Mouse (Mus musculus): ENCODE data around the gene Tasp1. TPM values are rescaled to one million over a fixed set of nuclear protein-coding genes. Genes with fewer than 3 reads are reported as not detected.
"Not testable (repeated sequence)": the region's sequence is repeated elsewhere in the genome, so short reads cannot be mapped to it uniquely, and the experiment has no call there.

The Tasp1 gene
- polyA plus RNA-seq, 2 experiments: 6.1 to 13.9 TPM

- H3K36me3 ChIP-seq (replicated peaks; ENCODE audit: control insufficient read depth, insufficient read depth, low read depth): no peaks in the 10 kb centered on the region; the same call in 1 of the 2 replicates
- no peak overlapping the region for H3K9ac ChIP-seq (replicated peaks)
- no peak for DNase-seq (ENCODE audit: low read depth in 3 of 3, low spot score in 3 of 3)
- H3K4me3 ChIP-seq (ENCODE audit: insufficient read depth in 1 of 2, low read depth in 2 of 2, low read length in 2 of 2): no peak overlapping the region
- TF ChIP-seq CTCF (IDR thresholded peaks at IDR 0.05; ENCODE audit: low read depth) (no peak), EP300 (IDR thresholded peaks at IDR 0.05; ENCODE audit: low read depth) (no peak)
- no peak for ATAC-seq (ENCODE audit: insufficient read depth)
- H3K9me3 ChIP-seq (ENCODE audit: control insufficient read depth, low read length): no peaks in the 10 kb centered on the region
- no peak overlapping the region for H3K27ac ChIP-seq
- no peak overlapping the region for H3K4me2 ChIP-seq (ENCODE audit: low read depth)
- H3K27me3 ChIP-seq (ENCODE audit: control insufficient read depth, insufficient read depth, low read length): no peaks in the 10 kb centered on the region
- H3K4me1 ChIP-seq (replicated peaks; ENCODE audit: control insufficient read depth in 2 of 2, insufficient read depth in 2 of 2, low read length in 1 of 2): no peaks in the 10 kb centered on the region
Observed at GRCm38 (mm10) chr2:140036854-140037253, 29.8 kb downstream of the Tasp1 start.

- H3K27ac ChIP-seq: no peak overlapping the region
- H3K4me3 ChIP-seq (ENCODE audit: insufficient read depth in 1 of 2, low read depth in 2 of 2, low read length in 2 of 2): no peak overlapping the region
- no peaks in the 10 kb centered on the region for H3K36me3 ChIP-seq (replicated peaks; ENCODE audit: control insufficient read depth, insufficient read depth, low read depth)
- no peaks in the 10 kb centered on the region for H3K9me3 ChIP-seq (ENCODE audit: control insufficient read depth, low read length)
- H3K4me1 ChIP-seq (replicated peaks; ENCODE audit: control insufficient read depth in 2 of 2, insufficient read depth in 2 of 2, low read length in 1 of 2): no peaks in the 10 kb centered on the region
- ATAC-seq (ENCODE audit: insufficient read depth) (no peak), DNase-seq (ENCODE audit: low read depth in 3 of 3, low spot score in 3 of 3) (no peak)
- H3K9ac ChIP-seq (replicated peaks): no peak overlapping the region
- WGBS (ENCODE audit: insufficient replicate concordance): 72% methylated on average over 4 of the region's 4 CpGs
- H3K27me3 ChIP-seq (ENCODE audit: control insufficient read depth, insufficient read depth, low read length): no peaks in the 10 kb centered on the region
- H3K4me2 ChIP-seq (ENCODE audit: low read depth): no peak overlapping the region
- TF ChIP-seq CTCF (IDR thresholded peaks at IDR 0.05; ENCODE audit: low read depth): no peak
- TF ChIP-seq EP300 (IDR thresholded peaks at IDR 0.05; ENCODE audit: low read depth): no peak
Observed at GRCm38 (mm10) chr2:140024937-140025336, 41.7 kb downstream of the Tasp1 start.

GRCm38 (mm10) chr2:140007406-140007805, 59.2 kb downstream of the Tasp1 start:
- DNase-seq (ENCODE audit: low read depth in 3 of 3, low spot score in 3 of 3) (no peak), ATAC-seq (ENCODE audit: insufficient read depth) (no peak)
- no peak for TF ChIP-seq EP300 (IDR thresholded peaks at IDR 0.05; ENCODE audit: low read depth)
- TF ChIP-seq CTCF (IDR thresholded peaks at IDR 0.05; ENCODE audit: low read depth): no peak
- Histone ChIP-seq H3K4me3 (ENCODE audit: insufficient read depth in 1 of 2, low read depth in 2 of 2, low read length in 2 of 2) (no peak overlapping the region), H3K36me3 (replicated peaks; ENCODE audit: control insufficient read depth, insufficient read depth, low read depth) (no peaks in the 10 kb centered on the region), H3K4me1 (replicated peaks; ENCODE audit: control insufficient read depth in 2 of 2, insufficient read depth in 2 of 2, low read length in 1 of 2) (no peaks in the 10 kb centered on the region), H3K27me3 (ENCODE audit: control insufficient read depth, insufficient read depth, low read length) (no peaks in the 10 kb centered on the region), H3K4me2 (ENCODE audit: low read depth) (no peak overlapping the region), H3K27ac (no peak overlapping the region), H3K9ac (replicated peaks) (no peak overlapping the region), H3K9me3 (ENCODE audit: control insufficient read depth, low read length) (no peaks in the 10 kb centered on the region)
- WGBS (ENCODE audit: insufficient replicate concordance): 84% methylated on average over 3 of the region's 3 CpGs

DNA sequence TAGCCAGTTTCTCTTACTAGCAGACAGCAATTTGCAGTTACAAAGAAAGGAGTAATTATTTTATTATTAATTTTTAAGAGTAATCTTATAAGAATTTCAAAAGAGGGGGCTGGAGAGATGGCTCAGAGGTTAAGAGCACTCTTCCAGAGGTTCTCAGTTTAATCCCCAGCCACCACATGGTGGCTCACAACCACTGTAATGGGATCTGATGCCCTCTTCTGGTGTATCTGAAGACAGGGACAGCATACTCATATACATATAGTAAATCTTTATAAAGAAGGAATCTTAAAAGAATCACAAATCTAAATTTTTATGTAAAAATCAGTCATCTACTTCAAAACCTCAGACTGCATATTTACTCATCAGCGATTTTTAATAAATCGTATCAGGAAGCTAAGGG, 68.4 kb downstream of the Tasp1 start:
- no peak overlapping the region for H3K27ac ChIP-seq
- DNase-seq (ENCODE audit: low read depth in 3 of 3, low spot score in 3 of 3): no peak

DNA sequence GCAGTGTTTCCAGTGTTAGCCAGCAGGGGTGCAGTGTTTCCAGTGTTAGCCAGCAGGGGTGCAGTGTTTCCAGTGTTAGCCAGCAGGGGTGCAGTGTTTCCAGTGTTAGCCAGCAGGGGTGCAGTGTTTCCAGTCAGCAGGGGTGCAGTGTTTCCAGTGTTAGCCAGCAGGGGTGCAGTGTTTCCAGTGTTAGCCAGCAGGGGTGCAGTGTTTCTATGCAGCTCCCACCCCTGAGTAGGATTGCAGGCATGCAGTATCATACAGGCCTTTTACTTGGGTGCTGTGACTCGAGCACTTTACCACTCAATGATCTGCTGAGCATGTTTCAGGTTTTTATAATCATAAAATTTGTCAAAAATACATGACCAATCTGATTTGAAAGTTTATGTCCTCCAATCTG, 76.7 kb downstream of the Tasp1 start:
- WGBS (ENCODE audit: insufficient replicate concordance): 67% methylated on average over 1 of the region's 1 CpGs
- H3K27me3 ChIP-seq (ENCODE audit: control insufficient read depth, insufficient read depth, low read length); H3K4me3 ChIP-seq (ENCODE audit: insufficient read depth in 1 of 2, low read depth in 2 of 2, low read length in 2 of 2); H3K27ac ChIP-seq; H3K4me1 ChIP-seq (replicated peaks; ENCODE audit: control insufficient read depth in 2 of 2, insufficient read depth in 2 of 2, low read length in 1 of 2); H3K36me3 ChIP-seq (replicated peaks; ENCODE audit: control insufficient read depth, insufficient read depth, low read depth); DNase-seq (ENCODE audit: low read depth in 3 of 3, low spot score in 3 of 3); H3K9me3 ChIP-seq (ENCODE audit: control insufficient read depth, low read length); H3K4me2 ChIP-seq (ENCODE audit: low read depth); H3K9ac ChIP-seq (replicated peaks); ATAC-seq (ENCODE audit: insufficient read depth): not testable (repeated sequence)
- TF ChIP-seq CTCF (IDR thresholded peaks at IDR 0.05; ENCODE audit: low read depth): peak; percentile 57

More for the DNA sequence above, 68.4 kb downstream of the Tasp1 start:
- no peak for ATAC-seq (ENCODE audit: insufficient read depth)
- H3K9ac ChIP-seq (replicated peaks): no peak overlapping the region
- no peaks in the 10 kb centered on the region for H3K36me3 ChIP-seq (replicated peaks; ENCODE audit: control insufficient read depth, insufficient read depth, low read depth)
- no peaks in the 10 kb centered on the region for H3K9me3 ChIP-seq (ENCODE audit: control insufficient read depth, low read length)
- WGBS (ENCODE audit: insufficient replicate concordance): 90% methylated on average over 2 of the region's 2 CpGs
- no peak overlapping the region for H3K4me3 ChIP-seq (ENCODE audit: insufficient read depth in 1 of 2, low read depth in 2 of 2, low read length in 2 of 2)
- no peaks in the 10 kb centered on the region for H3K27me3 ChIP-seq (ENCODE audit: control insufficient read depth, insufficient read depth, low read length)
- no peaks in the 10 kb centered on the region for H3K4me1 ChIP-seq (replicated peaks; ENCODE audit: control insufficient read depth in 2 of 2, insufficient read depth in 2 of 2, low read length in 1 of 2)
- TF ChIP-seq EP300 (IDR thresholded peaks at IDR 0.05; ENCODE audit: low read depth): no peak
- no peak for TF ChIP-seq CTCF (IDR thresholded peaks at IDR 0.05; ENCODE audit: low read depth)
- no peak overlapping the region for H3K4me2 ChIP-seq (ENCODE audit: low read depth)

Data from liver, embryonic 14.5 days (tissue).